Mouse (Mus musculus): ENCODE data around the gene Aoc3.

GRCm38 (mm10) chr11:101347083-101347775 lies 16.8 kb downstream of the Aoc3 start:
- 0 out of 2 replicates have a peak, but pooled peaks have one; percentile 27 for TF ChIP-seq CTCF (IDR thresholded peaks at IDR 0.05; ENCODE audit: low read depth, low read length)
- TF ChIP-seq POLR2A (IDR thresholded peaks at IDR 0.05; ENCODE audit: extremely low read depth, insufficient read depth, low read length) = no peak
